Mouse (Mus musculus): ENCODE measurements around the gene Sdsl. TPM values are rescaled to one million over a fixed set of nuclear protein-coding genes. Genes with fewer than 3 reads are reported as not detected.

The Sdsl gene
- total RNA-seq (2014; rRNA removed; ENCODE audit: low replicate concordance) (17.0 and 30.3 TPM in 2 replicates), polyA plus RNA-seq (2015; fragmentation: Nextera tagmentation; extraction: Ambion mirVana) (20.7 TPM in 2 replicates)

DNA sequence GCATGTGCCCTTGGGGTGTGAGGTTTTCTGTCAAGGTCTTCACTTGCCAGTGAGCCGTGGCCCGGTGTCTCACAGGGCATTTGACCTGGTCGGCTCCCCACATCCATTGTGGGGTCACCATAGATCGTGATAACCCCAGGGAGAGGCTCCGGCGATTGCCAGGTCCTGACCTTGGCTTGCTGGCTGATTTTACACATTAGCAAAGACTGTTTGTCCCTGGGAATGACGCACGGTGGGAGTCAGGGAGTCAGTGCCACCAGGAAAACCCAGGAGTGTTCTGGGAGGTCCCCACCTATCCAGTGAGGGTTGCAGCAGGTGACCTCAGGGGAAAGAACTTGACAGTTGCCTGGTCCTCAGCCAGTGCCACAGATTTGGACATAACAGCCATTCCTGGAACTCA is at the start of gene Sdsl:
Gene Sdsl (minus strand): TSS at position 41 of the 400 bp plus-strand sequence.
- Histone ChIP-seq H3K9me3 (replicated peaks; ENCODE audit: control insufficient read depth, low read length) (no peaks in the 10 kb centered on the region), H3K27ac (ENCODE audit: low read depth) (no peak within 1 kb of the TSS), H3K9ac (replicated peaks; ENCODE audit: low read depth, low read length) (no peak within 1 kb of the TSS), H3K36me3 (replicated peaks; ENCODE audit: control insufficient read depth, insufficient read depth, low read length) (no peaks in the 10 kb centered on the region), H3K27me3 (ENCODE audit: control insufficient read depth, insufficient read depth, low read length) (0 out of 2 replicates have a peak, but pooled peaks cover 9% of the 10 kb centered on the region), H3K4me3 (ENCODE audit: low read depth, low read length) (no peak within 1 kb of the TSS), H3K4me1 (ENCODE audit: control insufficient read depth, insufficient read depth) (no peaks in the 10 kb centered on the region), H3K4me2 (ENCODE audit: low read depth, low read length) (no peak within 1 kb of the TSS)
- DNase-seq (ENCODE audit: low spot score): no peak
- no peak for ATAC-seq (ENCODE audit: insufficient read depth, low read depth)
- TF ChIP-seq EP300 (IDR thresholded peaks at IDR 0.05; ENCODE audit: low read depth) (no peak), CTCF (IDR thresholded peaks at IDR 0.05; ENCODE audit: low read depth) (no peak)
- WGBS: 62% methylated on average over 8 of the region's 8 CpGs

DNA sequence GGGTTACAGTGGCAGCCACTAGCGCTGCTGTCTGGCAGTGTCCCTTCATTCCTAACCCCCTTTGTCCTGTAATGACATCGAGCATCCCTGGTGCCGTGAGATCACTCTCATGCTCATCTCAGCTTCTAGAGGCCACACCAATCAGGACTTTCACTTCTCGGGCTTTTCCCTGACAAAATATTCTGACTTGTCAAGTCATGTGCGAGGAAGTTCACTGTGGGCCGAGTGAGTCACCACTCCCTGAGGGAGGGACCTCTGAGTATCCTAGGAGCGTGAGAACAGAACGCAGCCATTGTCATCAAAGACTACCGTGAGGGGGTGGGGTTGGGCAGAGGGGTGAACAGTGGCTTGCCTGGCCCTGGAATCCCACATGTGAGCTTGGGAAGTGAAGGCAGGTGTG is 44.9 kb upstream of the Sdsl start:
- DNase-seq (ENCODE audit: low spot score): peak; percentile 28
- WGBS: 46% methylated on average over 9 of the region's 9 CpGs
- peaks cover 16% of the 10 kb centered on the region for H3K4me1 ChIP-seq (ENCODE audit: control insufficient read depth, insufficient read depth)

DNA sequence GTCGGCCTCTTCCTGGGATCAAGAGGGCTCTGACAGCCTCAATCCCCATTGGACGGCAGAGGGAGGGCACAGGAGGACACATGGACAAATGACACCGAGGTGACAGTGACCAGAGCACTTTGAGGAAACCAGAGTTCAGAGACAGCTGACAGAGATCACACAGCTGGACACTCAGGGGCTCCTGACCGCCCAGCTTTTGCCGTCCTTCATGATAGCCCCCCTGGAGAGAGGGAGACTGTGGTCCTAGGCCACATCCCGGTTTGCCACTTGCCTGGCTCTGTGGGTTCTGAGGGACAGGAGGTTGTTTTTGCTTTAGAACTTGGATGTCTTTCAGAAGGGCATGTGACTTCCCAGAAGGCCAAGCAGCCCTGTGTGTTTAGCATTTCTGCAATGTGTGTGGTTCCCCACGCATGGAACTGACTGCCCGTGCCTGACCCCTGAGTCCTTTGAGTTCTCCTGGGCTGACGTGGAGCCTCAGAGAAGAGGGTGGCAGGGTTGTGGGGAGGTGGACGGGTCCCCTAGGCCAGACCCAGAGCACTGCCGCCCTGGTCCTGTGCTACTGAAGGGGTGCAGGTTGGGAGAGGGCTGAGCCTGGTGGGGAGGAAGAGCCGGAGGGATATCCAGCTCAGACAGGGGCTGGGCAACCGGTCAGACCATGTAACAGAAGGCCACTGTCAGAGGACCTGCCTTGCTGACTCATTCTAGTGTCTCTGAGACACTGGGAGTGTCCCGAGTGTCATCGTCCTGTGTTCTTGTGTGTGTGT is 43.8 kb upstream of the Sdsl start:
- H3K9me3 ChIP-seq (replicated peaks; ENCODE audit: control insufficient read depth, low read length): no peaks in the 10 kb centered on the region
- H3K9ac ChIP-seq (replicated peaks; ENCODE audit: low read depth, low read length): no peak overlapping the region
- TF ChIP-seq CTCF (IDR thresholded peaks at IDR 0.05; ENCODE audit: low read depth): no peak
- no peak for TF ChIP-seq EP300 (IDR thresholded peaks at IDR 0.05; ENCODE audit: low read depth)
- no peaks in the 10 kb centered on the region for H3K27me3 ChIP-seq (ENCODE audit: control insufficient read depth, insufficient read depth, low read length)
- ATAC-seq (ENCODE audit: insufficient read depth, low read depth) (peak; percentile 30), DNase-seq (ENCODE audit: low spot score) (no peak)
- peak overlapping the region; percentile 43 for H3K27ac ChIP-seq (ENCODE audit: low read depth)
- H3K36me3 ChIP-seq (replicated peaks; ENCODE audit: control insufficient read depth, insufficient read depth, low read length): no peaks in the 10 kb centered on the region
- WGBS: 42% methylated on average over 15 of the region's 15 CpGs
- no peak overlapping the region for H3K4me3 ChIP-seq (ENCODE audit: low read depth, low read length)
- peaks cover 16% of the 10 kb centered on the region for H3K4me1 ChIP-seq (ENCODE audit: control insufficient read depth, insufficient read depth)
- no peak overlapping the region for H3K4me2 ChIP-seq (ENCODE audit: low read depth, low read length)

More for the DNA sequence above, 44.9 kb upstream of the Sdsl start:
- Histone ChIP-seq H3K9me3 (replicated peaks; ENCODE audit: control insufficient read depth, low read length) (no peaks in the 10 kb centered on the region), H3K9ac (replicated peaks; ENCODE audit: low read depth, low read length) (no peak overlapping the region), H3K27me3 (ENCODE audit: control insufficient read depth, insufficient read depth, low read length) (no peaks in the 10 kb centered on the region), H3K27ac (ENCODE audit: low read depth) (peak overlapping the region; percentile 53), H3K4me2 (ENCODE audit: low read depth, low read length) (no peak overlapping the region), H3K4me3 (ENCODE audit: low read depth, low read length) (no peak overlapping the region), H3K36me3 (replicated peaks; ENCODE audit: control insufficient read depth, insufficient read depth, low read length) (no peaks in the 10 kb centered on the region)
- ATAC-seq (ENCODE audit: insufficient read depth, low read depth): peak; percentile 50
- TF ChIP-seq CTCF (IDR thresholded peaks at IDR 0.05; ENCODE audit: low read depth): no peak
- no peak for TF ChIP-seq EP300 (IDR thresholded peaks at IDR 0.05; ENCODE audit: low read depth)

DNA sequence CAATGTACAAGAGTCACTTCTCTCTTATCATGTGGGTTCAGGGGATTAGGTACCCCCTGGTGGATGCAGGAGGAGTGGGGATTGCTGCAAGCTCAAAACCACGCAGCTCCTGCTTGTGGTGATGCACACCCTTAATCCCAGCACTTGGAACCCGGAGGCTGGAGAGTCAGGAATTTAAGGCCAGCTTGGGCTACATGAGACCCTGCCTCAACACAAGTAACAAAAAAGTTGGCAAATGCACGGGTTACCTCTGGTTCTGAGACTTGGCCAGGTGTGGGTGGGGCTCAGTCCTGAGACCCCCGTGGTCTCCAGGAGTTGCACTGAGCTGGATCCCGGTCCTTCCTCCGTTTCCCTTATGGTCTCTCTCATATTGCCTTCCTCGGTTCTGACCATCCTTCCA is 42.8 kb upstream of the Sdsl start:
- Histone ChIP-seq H3K36me3 (replicated peaks; ENCODE audit: control insufficient read depth, insufficient read depth, low read length) (no peaks in the 10 kb centered on the region), H3K4me1 (ENCODE audit: control insufficient read depth, insufficient read depth) (peaks cover 16% of the 10 kb centered on the region), H3K27me3 (ENCODE audit: control insufficient read depth, insufficient read depth, low read length) (no peaks in the 10 kb centered on the region), H3K4me3 (ENCODE audit: low read depth, low read length) (no peak overlapping the region), H3K27ac (ENCODE audit: low read depth) (no peak overlapping the region), H3K4me2 (ENCODE audit: low read depth, low read length) (no peak overlapping the region), H3K9me3 (replicated peaks; ENCODE audit: control insufficient read depth, low read length) (no peaks in the 10 kb centered on the region), H3K9ac (replicated peaks; ENCODE audit: low read depth, low read length) (no peak overlapping the region)
- WGBS: 73% methylated on average over 7 of the region's 7 CpGs
- no peak for TF ChIP-seq CTCF (IDR thresholded peaks at IDR 0.05; ENCODE audit: low read depth)
- TF ChIP-seq EP300 (IDR thresholded peaks at IDR 0.05; ENCODE audit: low read depth): no peak
- DNase-seq (ENCODE audit: low spot score) (no peak), ATAC-seq (ENCODE audit: insufficient read depth, low read depth) (no peak)

DNA sequence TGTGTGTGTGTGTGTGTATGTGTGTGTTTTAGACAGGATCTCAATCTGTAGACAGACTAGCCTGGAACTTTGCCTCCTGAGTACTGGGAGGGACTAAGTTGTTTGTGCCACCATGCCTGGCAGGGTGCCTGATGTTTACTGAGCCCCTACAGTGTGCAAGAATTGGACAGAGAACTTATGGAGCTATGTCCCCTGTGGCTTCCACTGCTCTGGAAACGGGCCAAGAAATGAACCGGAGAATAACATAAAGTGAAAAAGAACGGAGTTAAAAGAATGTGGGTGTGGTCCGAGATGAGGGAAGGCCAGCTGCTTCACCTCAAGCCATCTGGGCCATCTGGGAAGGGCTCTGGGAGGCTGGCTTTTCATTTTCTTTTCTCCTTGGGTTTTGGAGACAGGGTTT is 42.1 kb upstream of the Sdsl start:
- WGBS: 9% methylated on average over 4 of the region's 4 CpGs
- no peaks in the 10 kb centered on the region for H3K36me3 ChIP-seq (replicated peaks; ENCODE audit: control insufficient read depth, insufficient read depth, low read length)
- no peak overlapping the region for H3K27ac ChIP-seq (ENCODE audit: low read depth)
- TF ChIP-seq CTCF (IDR thresholded peaks at IDR 0.05; ENCODE audit: low read depth) (no peak), EP300 (IDR thresholded peaks at IDR 0.05; ENCODE audit: low read depth) (no peak)
- no peak for ATAC-seq (ENCODE audit: insufficient read depth, low read depth)
- peaks cover 16% of the 10 kb centered on the region for H3K4me1 ChIP-seq (ENCODE audit: control insufficient read depth, insufficient read depth)
- no peak overlapping the region for H3K9ac ChIP-seq (replicated peaks; ENCODE audit: low read depth, low read length)
- H3K9me3 ChIP-seq (replicated peaks; ENCODE audit: control insufficient read depth, low read length): no peaks in the 10 kb centered on the region
- no peak overlapping the region for H3K4me3 ChIP-seq (ENCODE audit: low read depth, low read length)
- no peak overlapping the region for H3K4me2 ChIP-seq (ENCODE audit: low read depth, low read length)
- H3K27me3 ChIP-seq (ENCODE audit: control insufficient read depth, insufficient read depth, low read length): no peaks in the 10 kb centered on the region
- DNase-seq (ENCODE audit: low spot score): no peak
